Comparison of ENCODE assay signal across 9 mouse cellular contexts in the genomic region with DNA sequence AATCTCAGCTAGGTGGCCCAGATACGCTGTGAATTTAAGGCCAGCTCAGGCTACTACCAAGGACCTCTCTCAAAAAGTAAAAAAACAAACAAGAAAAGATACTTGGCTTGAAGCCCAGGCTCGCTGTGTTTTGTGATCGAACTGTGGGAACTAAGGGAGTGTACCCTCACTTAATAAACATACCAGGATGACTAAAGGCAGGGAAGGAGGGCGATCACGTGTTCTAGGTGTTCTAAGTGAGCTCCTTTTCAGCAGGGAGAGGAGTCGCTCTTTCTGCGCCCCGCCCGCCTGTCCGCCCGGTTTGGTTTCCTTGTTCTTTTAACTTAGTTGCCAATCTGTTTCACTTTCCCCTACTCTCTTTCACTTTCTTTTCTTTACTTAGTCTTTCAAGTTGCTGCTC. TPM values are rescaled to one million over a fixed set of nuclear protein-coding genes. Genes with fewer than 3 reads are reported as not detected.
DNase-seq lines count a peak whose midpoint lies in the region; ATAC-seq and TF ChIP-seq lines count a peak whose summit lies in the region.
"Had no signal": no experiment of that assay in that cellular context is flagged by ENCODE, and none has a peak within 500 bp of the region (broad histone marks: within the 10 kb centered on the region; RNA-seq: fewer than 3 reads in every experiment).

No protein-coding gene starts in this region.

- peak; percentile 54 for ATAC-seq in intestine, postnatal 0 days

- no peaks in the 10 kb centered on the region for H3K4me1 ChIP-seq in intestine, postnatal 0 days (replicated peaks; ENCODE audit: control insufficient read depth, insufficient read depth, low read length)
- H3K4me1 ChIP-seq: neural tube, embryonic 12.5 days had no signal

- WGBS in intestine, postnatal 0 days = 25% methylated on average over 11 of the region's 11 CpGs
- 17% methylated on average over 11 of the region's 11 CpGs for WGBS in macrophage (ENCODE audit: missing documents)

- DNase-seq in A20 (ENCODE audit: low read depth, low spot score) = peak; percentile 87
- DNase-seq in CD8-positive naive resting alpha-beta T cell, adult 2 months (ENCODE audit: low read depth in 2 of 2, low spot score in 2 of 2) = peak; percentile 40 to 59
- peak; percentile 46 to 51 for DNase-seq in urinary bladder, postnatal 36 days (ENCODE audit: low spot score in 2 of 2)
- no peak for DNase-seq in left cerebral cortex, adult 18-20 months (ENCODE audit: low spot score in 2 of 2)
- no peak for DNase-seq in embryo, embryonic 10 days (ENCODE audit: low spot score)

- H3K9ac ChIP-seq in intestine, postnatal 0 days (ENCODE audit: low read depth, low read length) = 0 out of 2 replicates have a peak overlapping the region, but pooled peaks have one; percentile 18
- H3K9ac ChIP-seq: embryonic facial prominence, embryonic 13.5 days; neural tube, embryonic 12.5 days had no signal

- no peaks in the 10 kb centered on the region for H3K36me3 ChIP-seq in intestine, postnatal 0 days (ENCODE audit: control insufficient read depth, insufficient read depth)
- no peaks in the 10 kb centered on the region for H3K36me3 ChIP-seq in macrophage (ENCODE audit: inconsistent target)
- H3K36me3 ChIP-seq: embryonic facial prominence, embryonic 13.5 days; neural tube, embryonic 12.5 days had no signal

- H3K27ac ChIP-seq in intestine, postnatal 0 days (ENCODE audit: low read depth, low read length) = no peak overlapping the region
- H3K27ac ChIP-seq in macrophage = no peak overlapping the region
- H3K27ac ChIP-seq: embryonic facial prominence, embryonic 13.5 days; neural tube, embryonic 12.5 days had no signal

- peak overlapping the region; percentile 55 for H3K4me2 ChIP-seq in intestine, postnatal 0 days (replicated peaks; ENCODE audit: low read depth)
- H3K4me2 ChIP-seq: embryonic facial prominence, embryonic 13.5 days; neural tube, embryonic 12.5 days had no signal

- H3K27me3 ChIP-seq in intestine, postnatal 0 days (replicated peaks; ENCODE audit: control insufficient read depth, insufficient read depth, low read length) = no peaks in the 10 kb centered on the region
- H3K27me3 ChIP-seq: embryonic facial prominence, embryonic 13.5 days; neural tube, embryonic 12.5 days had no signal

- H3K4me3 ChIP-seq in intestine, postnatal 0 days (ENCODE audit: low read depth, low read length) = peak overlapping the region; percentile 9; the same call in 1 of the 2 replicates
- H3K4me3 ChIP-seq in macrophage (ENCODE audit: inconsistent target) = peak overlapping the region; percentile 23
- H3K4me3 ChIP-seq: embryonic facial prominence, embryonic 13.5 days; neural tube, embryonic 12.5 days had no signal

- H3K9me3 ChIP-seq in intestine, postnatal 0 days (ENCODE audit: control insufficient read depth) = no peaks in the 10 kb centered on the region
- H3K9me3 ChIP-seq: embryonic facial prominence, embryonic 13.5 days; neural tube, embryonic 12.5 days had no signal

- H3K79me2 ChIP-seq in macrophage (ENCODE audit: inconsistent target) = peaks cover 4% of the 10 kb centered on the region; the same call in 1 of the 2 replicates

- TF ChIP-seq CTCF in intestine, postnatal 0 days (IDR thresholded peaks at IDR 0.05; ENCODE audit: low read depth) = no peak

RNA-seq across cellular contexts. Expression of a gene that starts 3.0 kb away (rescaled TPM):
- polyA plus RNA-seq in intestine, postnatal 0 days (2015; fragmentation: Nextera tagmentation; extraction: Ambion mirVana) = 3.4 and 4.2 TPM in 2 replicates
- total RNA-seq in macrophage (2018; cell fraction: chromatin; rRNA removed) = 10 to 100 TPM in 23 of 26 experiments, 1 to 10 TPM in 3; 6.5 to 72.2 (median 26.7) TPM
- 10 to 100 TPM in 7 of 26 experiments, 1 to 10 TPM in 19; 3.2 to 12.2 (median 6.8) TPM for total RNA-seq in macrophage (2018; cell fraction: cytosol; rRNA removed)
- total RNA-seq in macrophage (2018; cell fraction: nucleus; rRNA removed) = 10 to 100 TPM in 23 of 26 experiments, 1 to 10 TPM in 3; 5.4 to 69.8 (median 22.6) TPM
- polyA plus RNA-seq in macrophage (2018) = 5.1 to 11.6 TPM (median 7.3 TPM) in 3 replicates
- 10 to 100 TPM; 47.9 to 49.8 TPM for total RNA-seq in left cerebral cortex, adult 18-20 months (2021)

RNA-seq across cellular contexts. Expression of a gene that starts 25.9 kb away (rescaled TPM):
- 4.8 and 5.0 TPM in 2 replicates for polyA plus RNA-seq in intestine, postnatal 0 days (2015; fragmentation: Nextera tagmentation; extraction: Ambion mirVana)
- total RNA-seq in macrophage (2018; cell fraction: chromatin; rRNA removed) = 100 to 1,000 TPM in 19 of 26 experiments, 10 to 100 TPM in 7; 47.5 to 459 (median 133) TPM
- 10 to 100 TPM in 12 of 26 experiments, 1 to 10 TPM in 14; 6.2 to 20.0 (median 9.7) TPM for total RNA-seq in macrophage (2018; cell fraction: cytosol; rRNA removed)
- 100 to 1,000 TPM in 7 of 26 experiments, 10 to 100 TPM in 19; 27.5 to 336 (median 89.4) TPM for total RNA-seq in macrophage (2018; cell fraction: nucleus; rRNA removed)
- 5.7 to 11.3 TPM (median 9.6 TPM) in 3 replicates for polyA plus RNA-seq in macrophage (2018)
- total RNA-seq in left cerebral cortex, adult 18-20 months (2021) = 10 to 100 TPM; 24.3 to 29.0 TPM

Comparison
In these comparisons a context has a peak if more than half of its experiments do, and no peak if none do; other contexts are left out.
1. DNase-seq: peak in A20 (single experiment), CD8-positive naive resting alpha-beta T cell, adult 2 months (2 of 2) and urinary bladder, postnatal 36 days (2 of 2); none in left cerebral cortex, adult 18-20 months (0 of 2) and embryo, embryonic 10 days (single experiment).